In the genomic region with DNA sequence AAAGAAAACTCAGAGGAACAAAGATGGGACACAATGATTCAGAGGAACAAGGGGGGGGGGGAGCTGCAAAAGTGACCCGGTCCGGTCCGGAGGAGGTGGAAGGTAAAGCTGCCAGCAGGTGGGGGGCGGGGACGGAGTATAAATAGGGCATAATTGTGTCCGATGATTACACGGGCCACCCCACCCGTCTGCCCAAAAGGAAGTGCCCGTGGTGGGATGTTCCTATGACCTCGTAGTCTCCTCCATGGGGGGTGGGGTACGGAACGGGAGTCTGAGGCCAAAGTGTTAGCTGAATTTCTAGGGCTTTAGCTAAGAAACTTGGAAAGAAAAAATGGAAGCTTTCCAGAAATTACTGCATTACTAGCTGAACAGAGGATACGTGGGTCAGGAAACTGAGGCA, we compare ENCODE assay signal across 12 mouse cellular contexts. TPM values are rescaled to one million over a fixed set of nuclear protein-coding genes. Genes with fewer than 3 reads are reported as not detected.
DNase-seq lines count a peak whose midpoint lies in the region; ATAC-seq and TF ChIP-seq lines count a peak whose summit lies in the region.
"Had no signal": no experiment of that assay in that cellular context is flagged by ENCODE, and none has a peak within 500 bp of the region (broad histone marks: within the 10 kb centered on the region; RNA-seq: fewer than 3 reads in every experiment).

No protein-coding gene starts in this region.

- H3K4me3 ChIP-seq in hindbrain, embryonic 13.5 days, result no peak overlapping the region
- no peak overlapping the region for H3K4me3 ChIP-seq in hindbrain, embryonic 16.5 days (ENCODE audit: low read length)
- H3K4me3 ChIP-seq in ES-Bruce4 (ENCODE audit: low read depth, low read length), result no peak overlapping the region
- peak overlapping the region; percentile 20; the same call in 1 of the 2 replicates for H3K4me3 ChIP-seq in limb, embryonic 13.5 days

- no peaks in the 10 kb centered on the region for H3K36me3 ChIP-seq in hindbrain, embryonic 13.5 days
- H3K36me3 ChIP-seq in hindbrain, embryonic 16.5 days (ENCODE audit: control insufficient read depth, insufficient read depth, low read length), result no peaks in the 10 kb centered on the region
- H3K36me3 ChIP-seq in ES-Bruce4 (ENCODE audit: control insufficient read depth, insufficient read depth, low read length, poor library complexity, severe bottlenecking), result no peaks in the 10 kb centered on the region
- H3K36me3 ChIP-seq in limb, embryonic 13.5 days, result no peaks in the 10 kb centered on the region
- H3K36me3 ChIP-seq: G1E had no signal

- H3K9ac ChIP-seq in hindbrain, embryonic 13.5 days, result 0 out of 2 replicates have a peak overlapping the region, but pooled peaks have one; percentile 43
- no peak overlapping the region for H3K9ac ChIP-seq in hindbrain, embryonic 16.5 days (ENCODE audit: low read depth, low read length)
- peak overlapping the region; percentile 31; the same call in 1 of the 2 replicates for H3K9ac ChIP-seq in ES-Bruce4 (ENCODE audit: low read depth, poor library complexity, severe bottlenecking)
- H3K9ac ChIP-seq in limb, embryonic 13.5 days, result peak overlapping the region; percentile 43

- H3K27me3 ChIP-seq in hindbrain, embryonic 13.5 days, result peaks cover 47% of the 10 kb centered on the region
- peaks cover 8% of the 10 kb centered on the region for H3K27me3 ChIP-seq in hindbrain, embryonic 16.5 days (replicated peaks; ENCODE audit: control insufficient read depth, insufficient read depth, low read length)
- H3K27me3 ChIP-seq in ES-Bruce4 (ENCODE audit: control insufficient read depth, insufficient read depth, low read length, poor library complexity, severe bottlenecking), result no peaks in the 10 kb centered on the region
- peaks cover 3% of the 10 kb centered on the region; the same call in 1 of the 2 replicates for H3K27me3 ChIP-seq in limb, embryonic 13.5 days

- ATAC-seq in hindbrain, embryonic 13.5 days (ENCODE audit: low FRiP score), result no peak
- no peak for ATAC-seq in hindbrain, embryonic 16.5 days
- ATAC-seq in limb, embryonic 13.5 days (ENCODE audit: low FRiP score, low read depth), result no peak

- H3K4me1 ChIP-seq in hindbrain, embryonic 13.5 days (replicated peaks), result peaks cover 23% of the 10 kb centered on the region
- peaks cover 8% of the 10 kb centered on the region for H3K4me1 ChIP-seq in hindbrain, embryonic 16.5 days (ENCODE audit: control insufficient read depth, insufficient read depth, low read depth, low read length)
- H3K4me1 ChIP-seq in ES-Bruce4 (ENCODE audit: control insufficient read depth, insufficient read depth, low read length), result peaks cover 4% of the 10 kb centered on the region
- peaks cover 36% of the 10 kb centered on the region for H3K4me1 ChIP-seq in limb, embryonic 13.5 days

- H3K4me2 ChIP-seq in hindbrain, embryonic 13.5 days, result no peak overlapping the region; the same call in 1 of the 2 replicates
- H3K4me2 ChIP-seq in hindbrain, embryonic 16.5 days (ENCODE audit: low read length), result no peak overlapping the region
- H3K4me2 ChIP-seq in limb, embryonic 13.5 days (replicated peaks), result peak overlapping the region; percentile 53

- TF ChIP-seq EP300 in ES-Bruce4 (IDR thresholded peaks at IDR 0.05; ENCODE audit: insufficient read depth, low read depth, low read length), result no peak

- no peak for TF ChIP-seq CTCF in ES-Bruce4 (IDR thresholded peaks at IDR 0.05; ENCODE audit: low read depth, low read length)

- H3K27ac ChIP-seq in hindbrain, embryonic 13.5 days, result no peak overlapping the region
- H3K27ac ChIP-seq in hindbrain, embryonic 16.5 days (ENCODE audit: low read depth, low read length), result no peak overlapping the region
- no peak overlapping the region for H3K27ac ChIP-seq in ES-Bruce4 (ENCODE audit: insufficient read depth, low read length)
- 0 out of 2 replicates have a peak overlapping the region, but pooled peaks have one; percentile 11 for H3K27ac ChIP-seq in limb, embryonic 13.5 days

- no peak for TF ChIP-seq POLR2A in ES-Bruce4 (IDR thresholded peaks at IDR 0.05; ENCODE audit: insufficient read depth, low read length)

- 11% methylated on average over 13 of the region's 13 CpGs for WGBS in hindbrain, embryonic 13.5 days
- WGBS in hindbrain, embryonic 16.5 days, result 18% methylated on average over 13 of the region's 13 CpGs
- WGBS in limb, embryonic 13.5 days, result 20% methylated on average over 13 of the region's 13 CpGs

- H3K9me3 ChIP-seq in hindbrain, embryonic 13.5 days, result no peaks in the 10 kb centered on the region
- no peaks in the 10 kb centered on the region for H3K9me3 ChIP-seq in hindbrain, embryonic 16.5 days (ENCODE audit: control insufficient read depth, low read length)
- H3K9me3 ChIP-seq in ES-Bruce4 (replicated peaks; ENCODE audit: control insufficient read depth, insufficient read depth, low read length, poor library complexity, severe bottlenecking), result no peaks in the 10 kb centered on the region
- no peaks in the 10 kb centered on the region for H3K9me3 ChIP-seq in limb, embryonic 13.5 days
- H3K9me3 ChIP-seq: G1E had no signal

- peak; percentile 16 for DNase-seq in embryo, embryonic 10.5 days (ENCODE audit: low spot score)
- no peak for DNase-seq in embryo, embryonic 10 days (ENCODE audit: low spot score)
- no peak for DNase-seq in urinary bladder, postnatal 25 days (ENCODE audit: low spot score)
- DNase-seq in ovary, postnatal 10 days (ENCODE audit: low spot score), result no peak
- DNase-seq: cerebellum, adult 9-11 months; gastrocnemius, postnatal 25 days; left cerebral cortex, postnatal 4 days had no signal

RNA-seq across cellular contexts. Expression of gene Sp7, which starts 3.0 kb away (rescaled TPM):
- 1.1 and 1.2 TPM in 2 replicates for polyA plus RNA-seq in hindbrain, embryonic 13.5 days (2015; fragmentation: Nextera tagmentation; extraction: Ambion mirVana)
- 0.46 and 1.0 TPM in 2 replicates for polyA plus RNA-seq in hindbrain, embryonic 16.5 days (2015; fragmentation: Nextera tagmentation; extraction: Ambion mirVana)
- polyA plus RNA-seq in ES-Bruce4 (2011; ENCODE audit: insufficient read depth, insufficient read length, low read depth, missing spikeins), result not detected in 2 replicates
- polyA plus RNA-seq in limb, embryonic 13.5 days (2015; fragmentation: Nextera tagmentation; extraction: Ambion mirVana), result 6.0 and 7.4 TPM in 2 replicates
- polyA plus RNA-seq: G1E had no signal

RNA-seq across cellular contexts. Expression of gene Aaas, which starts 19.4 kb away (rescaled TPM):
- polyA plus RNA-seq in hindbrain, embryonic 13.5 days (2015; fragmentation: Nextera tagmentation; extraction: Ambion mirVana), result 33.3 and 34.8 TPM in 2 replicates
- polyA plus RNA-seq in hindbrain, embryonic 16.5 days (2015; fragmentation: Nextera tagmentation; extraction: Ambion mirVana), result 36.1 and 38.1 TPM in 2 replicates
- 196 and 252 TPM in 2 replicates for polyA plus RNA-seq in ES-Bruce4 (2011; ENCODE audit: insufficient read depth, insufficient read length, low read depth, missing spikeins)
- 75.9 and 76.6 TPM in 2 replicates for polyA plus RNA-seq in limb, embryonic 13.5 days (2015; fragmentation: Nextera tagmentation; extraction: Ambion mirVana)

RNA-seq across cellular contexts. Expression of gene Sp1, which starts 36.0 kb away (rescaled TPM):
- polyA plus RNA-seq in hindbrain, embryonic 13.5 days (2015; fragmentation: Nextera tagmentation; extraction: Ambion mirVana), result 4.6 and 6.0 TPM in 2 replicates
- polyA plus RNA-seq in hindbrain, embryonic 16.5 days (2015; fragmentation: Nextera tagmentation; extraction: Ambion mirVana), result 3.4 and 3.5 TPM in 2 replicates
- 103 and 106 TPM in 2 replicates for polyA plus RNA-seq in ES-Bruce4 (2011; ENCODE audit: insufficient read depth, insufficient read length, low read depth, missing spikeins)
- polyA plus RNA-seq in limb, embryonic 13.5 days (2015; fragmentation: Nextera tagmentation; extraction: Ambion mirVana), result 11.6 and 12.0 TPM in 2 replicates

RNA-seq across cellular contexts. Expression of gene Myg1, which starts 38.5 kb away (rescaled TPM):
- polyA plus RNA-seq in hindbrain, embryonic 13.5 days (2015; fragmentation: Nextera tagmentation; extraction: Ambion mirVana), result 91.8 and 96.4 TPM in 2 replicates
- polyA plus RNA-seq in hindbrain, embryonic 16.5 days (2015; fragmentation: Nextera tagmentation; extraction: Ambion mirVana), result 88.1 and 99.0 TPM in 2 replicates
- 38.6 and 48.8 TPM in 2 replicates for polyA plus RNA-seq in ES-Bruce4 (2011; ENCODE audit: insufficient read depth, insufficient read length, low read depth, missing spikeins)
- polyA plus RNA-seq in limb, embryonic 13.5 days (2015; fragmentation: Nextera tagmentation; extraction: Ambion mirVana), result 110 and 116 TPM in 2 replicates

RNA-seq across cellular contexts. Expression of gene Pfdn5, which starts 44.1 kb away (rescaled TPM):
- polyA plus RNA-seq in hindbrain, embryonic 13.5 days (2015; fragmentation: Nextera tagmentation; extraction: Ambion mirVana), result 502 and 514 TPM in 2 replicates
- 448 and 464 TPM in 2 replicates for polyA plus RNA-seq in hindbrain, embryonic 16.5 days (2015; fragmentation: Nextera tagmentation; extraction: Ambion mirVana)
- 233 and 309 TPM in 2 replicates for polyA plus RNA-seq in ES-Bruce4 (2011; ENCODE audit: insufficient read depth, insufficient read length, low read depth, missing spikeins)
- 431 and 451 TPM in 2 replicates for polyA plus RNA-seq in limb, embryonic 13.5 days (2015; fragmentation: Nextera tagmentation; extraction: Ambion mirVana)
